Mouse (Mus musculus): ENCODE results near the gene Adam19. TPM values are rescaled to one million over a fixed set of nuclear protein-coding genes. Genes with fewer than 3 reads are reported as not detected.
A peak's percentile ranks its signal among the peaks of the same experiment; 100 is the strongest.

Gene Adam19
- total and polyA plus RNA-seq, 3 experiments = 2.6 to 6.7 (median 3.8) TPM

GRCm38 (mm10) chr11:46097062-46097461 is 41.3 kb downstream of the Adam19 start:
- no peak for DNase-seq

- no peak for DNase-seq
These were observed 46.3 kb downstream of the Adam19 start for GRCm38 (mm10) chr11:46102107-46102506.

- no peak for DNase-seq
These were observed 51.3 kb downstream of the Adam19 start for GRCm38 (mm10) chr11:46107046-46107445.

- DNase-seq = no peak
These were observed 53.4 kb downstream of the Adam19 start for GRCm38 (mm10) chr11:46109206-46109605.

- DNase-seq = no peak
These were observed 54.6 kb downstream of the Adam19 start for GRCm38 (mm10) chr11:46110156-46110944.

- no peak for DNase-seq
These were observed 55.1 kb downstream of the Adam19 start for GRCm38 (mm10) chr11:46110945-46111287.

GRCm38 (mm10) chr11:46113211-46113610 is 57.4 kb downstream of the Adam19 start:
- no peak for DNase-seq

- DNase-seq = no peak
These were observed 58.4 kb downstream of the Adam19 start for GRCm38 (mm10) chr11:46114221-46114620.

GRCm38 (mm10) chr11:46115011-46115410 is 59.2 kb downstream of the Adam19 start:
- DNase-seq = no peak

GRCm38 (mm10) chr11:46115411-46116173 is 59.8 kb downstream of the Adam19 start:
- peak; percentile 65 for DNase-seq

- DNase-seq = no peak
These were observed 60.7 kb downstream of the Adam19 start for GRCm38 (mm10) chr11:46116510-46116909.

- DNase-seq = no peak
These were observed 63.8 kb downstream of the Adam19 start for GRCm38 (mm10) chr11:46119624-46120023.

GRCm38 (mm10) chr11:46120084-46120483 is 64.3 kb downstream of the Adam19 start:
- no peak for DNase-seq

GRCm38 (mm10) chr11:46121666-46122065 is 65.9 kb downstream of the Adam19 start:
- DNase-seq = no peak

GRCm38 (mm10) chr11:46122875-46123274 is 67.1 kb downstream of the Adam19 start:
- no peak for DNase-seq

- DNase-seq = no peak
These were observed 67.6 kb downstream of the Adam19 start for GRCm38 (mm10) chr11:46123328-46123866.

GRCm38 (mm10) chr11:46125093-46125834 is 69.5 kb downstream of the Adam19 start:
- no peak for DNase-seq

GRCm38 (mm10) chr11:46125835-46126229 is 70.0 kb downstream of the Adam19 start:
- no peak for DNase-seq

- no peak for DNase-seq
These were observed 70.5 kb downstream of the Adam19 start for GRCm38 (mm10) chr11:46126317-46126716.

GRCm38 (mm10) chr11:46126827-46127410 is 71.1 kb downstream of the Adam19 start:
- DNase-seq = no peak

- DNase-seq = no peak
These were observed 72.1 kb downstream of the Adam19 start for GRCm38 (mm10) chr11:46127621-46128547.
